In the genomic region with DNA sequence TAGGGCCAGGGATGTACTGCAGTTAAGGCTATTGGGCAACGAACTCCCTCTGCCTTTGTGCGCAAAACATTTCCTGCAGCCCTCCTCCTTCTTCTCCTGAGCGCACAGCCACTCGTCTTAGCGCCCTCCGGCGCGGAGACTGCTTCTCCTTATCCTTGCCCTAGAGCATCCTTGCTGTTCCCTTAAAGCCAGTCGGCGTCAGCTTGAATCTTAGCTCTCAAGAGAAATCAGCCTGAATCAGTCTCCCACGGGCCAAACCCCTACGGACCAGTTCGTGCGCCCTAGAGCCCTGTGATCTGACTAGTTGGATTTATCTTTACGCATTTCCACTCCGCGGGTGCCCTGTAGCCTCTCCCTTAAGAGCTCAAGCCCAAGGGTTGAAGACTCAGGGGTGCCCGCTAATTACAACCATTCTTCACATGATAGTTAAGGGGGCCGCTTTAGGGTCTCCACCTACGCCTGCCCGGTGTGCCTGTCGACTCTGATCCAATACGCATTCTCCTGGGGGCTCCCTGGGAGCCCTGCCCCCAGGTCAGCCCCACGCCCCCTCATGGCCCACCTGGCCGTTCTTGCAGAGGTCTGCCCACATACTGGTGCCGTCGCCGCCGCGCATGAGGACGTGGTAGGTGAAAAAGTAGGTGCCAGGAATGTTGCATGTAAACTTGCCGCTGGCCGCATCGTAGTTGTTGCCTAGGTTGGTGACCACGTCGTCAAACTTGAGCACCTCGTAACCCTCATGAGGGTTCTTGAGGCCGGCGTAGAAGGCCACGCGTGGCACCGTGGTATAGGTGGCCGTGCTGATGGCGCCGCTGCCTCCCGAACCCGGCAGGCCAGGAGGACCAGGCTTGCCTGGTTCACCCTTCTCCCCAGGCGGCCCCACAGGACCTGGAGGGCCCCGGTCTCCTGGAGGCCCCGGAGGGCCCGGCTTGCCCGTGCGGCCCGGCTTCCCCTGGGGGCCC, we compare ENCODE assay signal across 9 mouse cellular contexts. TPM values are rescaled to one million over a fixed set of nuclear protein-coding genes. Genes with fewer than 3 reads are reported as not detected.
DNase-seq lines count a peak whose midpoint lies in the region; ATAC-seq and TF ChIP-seq lines count a peak whose summit lies in the region.
"Had no signal": no experiment of that assay in that cellular context is flagged by ENCODE, and none has a peak within 500 bp of the region (broad histone marks: within the 10 kb centered on the region; RNA-seq: fewer than 3 reads in every experiment).

No protein-coding gene starts in this region.

- peak overlapping the region; percentile 65 for H3K4me2 ChIP-seq in forebrain, embryonic 13.5 days
- peak overlapping the region; percentile 44; the same call in 1 of the 2 replicates for H3K4me2 ChIP-seq in liver, embryonic 14.5 days (ENCODE audit: low read depth)
- H3K4me2 ChIP-seq in stomach, postnatal 0 days (replicated peaks; ENCODE audit: low read depth) = peak overlapping the region; percentile 51

- peaks cover 9% of the 10 kb centered on the region for H3K4me1 ChIP-seq in thymus, adult 2 months (replicated peaks; ENCODE audit: control insufficient read depth, insufficient read depth, low read length)
- H3K4me1 ChIP-seq in forebrain, embryonic 13.5 days = peaks cover 44% of the 10 kb centered on the region
- peaks cover under 1 to 9% of the 10 kb centered on the region in 2 experiments; a peak in 3 of 4 replicates for H3K4me1 ChIP-seq in liver, embryonic 14.5 days (replicated peaks; ENCODE audit: control insufficient read depth in 2 of 2, insufficient read depth in 2 of 2, low read length in 1 of 2)
- peaks cover 8% of the 10 kb centered on the region for H3K4me1 ChIP-seq in stomach, postnatal 0 days (replicated peaks; ENCODE audit: control insufficient read depth, insufficient read depth)

- DNase-seq in thymus, adult 2 months = no peak
- DNase-seq in thymus, adult 18-20 months = no peak
- no peak for DNase-seq in liver, embryonic 14.5 days (ENCODE audit: low read depth in 3 of 3, low spot score in 3 of 3)
- no peak for DNase-seq in stomach, postnatal 0 days (ENCODE audit: low spot score)
- DNase-seq in ovary, postnatal 14 days (ENCODE audit: low spot score) = no peak
- no peak for DNase-seq in cerebellum, adult 8-10 months
- no peak for DNase-seq in kidney, adult 8-10 months

- H3K27me3 ChIP-seq in thymus, adult 2 months (ENCODE audit: control insufficient read depth, insufficient read depth, low read length) = peaks cover 38% of the 10 kb centered on the region
- peaks cover 83% of the 10 kb centered on the region for H3K27me3 ChIP-seq in forebrain, embryonic 13.5 days
- H3K27me3 ChIP-seq in liver, embryonic 14.5 days (ENCODE audit: control insufficient read depth, insufficient read depth, low read length) = peaks cover 86% of the 10 kb centered on the region
- peaks cover 23% of the 10 kb centered on the region for H3K27me3 ChIP-seq in stomach, postnatal 0 days (ENCODE audit: control insufficient read depth, insufficient read depth, low read length)

- no peak for ATAC-seq in forebrain, embryonic 13.5 days
- no peak for ATAC-seq in liver, embryonic 14.5 days (ENCODE audit: insufficient read depth)
- no peak for ATAC-seq in stomach, postnatal 0 days (ENCODE audit: low FRiP score, low TSS enrichment)

- H3K36me3 ChIP-seq in thymus, adult 2 months (ENCODE audit: control insufficient read depth, insufficient read depth, low read length) = no peaks in the 10 kb centered on the region
- H3K36me3 ChIP-seq in forebrain, embryonic 13.5 days (ENCODE audit: poor library complexity, severe bottlenecking) = no peaks in the 10 kb centered on the region
- no peaks in the 10 kb centered on the region for H3K36me3 ChIP-seq in liver, embryonic 14.5 days (replicated peaks; ENCODE audit: control insufficient read depth, insufficient read depth, low read depth)
- H3K36me3 ChIP-seq in stomach, postnatal 0 days (ENCODE audit: control insufficient read depth, insufficient read depth, low read length) = no peaks in the 10 kb centered on the region

- H3K9ac ChIP-seq in forebrain, embryonic 13.5 days = peak overlapping the region; percentile 54; the same call in 1 of the 2 replicates
- no peak overlapping the region for H3K9ac ChIP-seq in liver, embryonic 14.5 days (replicated peaks)
- H3K9ac ChIP-seq in stomach, postnatal 0 days (ENCODE audit: low read length) = no peak overlapping the region

- no peak overlapping the region for H3K27ac ChIP-seq in thymus, adult 2 months (ENCODE audit: control insufficient read depth, insufficient read depth, low read length)
- no peak overlapping the region for H3K27ac ChIP-seq in forebrain, embryonic 13.5 days
- H3K27ac ChIP-seq in liver, embryonic 14.5 days = no peak overlapping the region
- H3K27ac ChIP-seq in stomach, postnatal 0 days (replicated peaks) = no peak overlapping the region
- H3K27ac ChIP-seq: macrophage had no signal

- no peaks in the 10 kb centered on the region for H3K9me3 ChIP-seq in forebrain, embryonic 13.5 days (replicated peaks)
- no peaks in the 10 kb centered on the region for H3K9me3 ChIP-seq in liver, embryonic 14.5 days (ENCODE audit: control insufficient read depth, low read length)
- H3K9me3 ChIP-seq in stomach, postnatal 0 days (ENCODE audit: control insufficient read depth, low read length) = no peaks in the 10 kb centered on the region

- no peak for TF ChIP-seq EP300 in liver, embryonic 14.5 days (IDR thresholded peaks at IDR 0.05; ENCODE audit: low read depth)
- no peak for TF ChIP-seq EP300 in stomach, postnatal 0 days (optimal IDR thresholded peaks at IDR 0.05)

- 0 out of 2 replicates have a peak overlapping the region, but pooled peaks have one; percentile 8 for H3K4me3 ChIP-seq in thymus, adult 2 months (ENCODE audit: control insufficient read depth, insufficient read depth, low read length)
- peak overlapping the region; percentile 42 for H3K4me3 ChIP-seq in forebrain, embryonic 13.5 days
- no peak overlapping the region for H3K4me3 ChIP-seq in liver, embryonic 14.5 days (ENCODE audit: insufficient read depth in 1 of 2, low read depth in 2 of 2, low read length in 2 of 2)
- H3K4me3 ChIP-seq in stomach, postnatal 0 days (ENCODE audit: low read depth, low read length) = peak overlapping the region; percentile 26

- no peak for TF ChIP-seq POLR2A in thymus, adult 2 months (IDR thresholded peaks at IDR 0.05; ENCODE audit: control insufficient read depth, extremely low read depth, insufficient read depth, low read length, poor library complexity)

- 12% methylated on average over 54 of the region's 54 CpGs for WGBS in thymus, adult 2 months
- WGBS in forebrain, embryonic 13.5 days = 1% methylated on average over 54 of the region's 54 CpGs
- 5% methylated on average over 54 of the region's 54 CpGs for WGBS in liver, embryonic 14.5 days (ENCODE audit: insufficient replicate concordance)
- WGBS in stomach, postnatal 0 days = 3% methylated on average over 53 of the region's 54 CpGs

- TF ChIP-seq CTCF in thymus, adult 2 months (IDR thresholded peaks at IDR 0.05; ENCODE audit: borderline replicate concordance, control insufficient read depth, extremely low read depth, insufficient read depth, low read length, poor library complexity) = no peak
- TF ChIP-seq CTCF in liver, embryonic 14.5 days (IDR thresholded peaks at IDR 0.05; ENCODE audit: low read depth) = no peak
- no peak for TF ChIP-seq CTCF in stomach, postnatal 0 days (IDR thresholded peaks at IDR 0.05; ENCODE audit: low read depth)

RNA-seq across cellular contexts. Expression of a gene that starts 0.9 kb away (rescaled TPM):
- 0.08 and 0.20 TPM in 2 replicates for polyA plus RNA-seq in thymus, adult 2 months (2012; rRNA removed)
- polyA plus RNA-seq in forebrain, embryonic 13.5 days (2015; fragmentation: Nextera tagmentation; extraction: Ambion mirVana) = 1.4 and 1.5 TPM in 2 replicates
- 0.17 and 0.21 TPM in 2 replicates for polyA plus RNA-seq in liver, embryonic 14.5 days (2012; rRNA removed)
- 0.15 TPM in 1 of 2 replicates, not detected in the other for polyA plus RNA-seq in liver, embryonic 14.5 days (2014; fragmentation: Nextera tagmentation; extraction: Ambion mirVana)
- 1.4 and 1.9 TPM in 2 replicates for polyA plus RNA-seq in stomach, postnatal 0 days (2015; fragmentation: Nextera tagmentation; extraction: Ambion mirVana)
- polyA plus RNA-seq: macrophage had no signal

RNA-seq across cellular contexts. Expression of a gene that starts 20.7 kb away (rescaled TPM):
- 45.1 and 60.0 TPM in 2 replicates for polyA plus RNA-seq in thymus, adult 2 months (2012; rRNA removed)
- polyA plus RNA-seq in forebrain, embryonic 13.5 days (2015; fragmentation: Nextera tagmentation; extraction: Ambion mirVana) = 10.3 and 10.7 TPM in 2 replicates
- 19.7 and 21.9 TPM in 2 replicates for polyA plus RNA-seq in liver, embryonic 14.5 days (2012; rRNA removed)
- polyA plus RNA-seq in liver, embryonic 14.5 days (2014; fragmentation: Nextera tagmentation; extraction: Ambion mirVana) = 6.3 TPM in 2 replicates
- 1.1 and 1.3 TPM in 2 replicates for polyA plus RNA-seq in stomach, postnatal 0 days (2015; fragmentation: Nextera tagmentation; extraction: Ambion mirVana)

RNA-seq across cellular contexts. Expression of a gene that starts 44.9 kb away (rescaled TPM):
- polyA plus RNA-seq in thymus, adult 2 months (2012; rRNA removed) = 0.94 and 1.1 TPM in 2 replicates
- not detected in 2 replicates for polyA plus RNA-seq in forebrain, embryonic 13.5 days (2015; fragmentation: Nextera tagmentation; extraction: Ambion mirVana)
- 8.2 and 12.6 TPM in 2 replicates for polyA plus RNA-seq in liver, embryonic 14.5 days (2012; rRNA removed)
- 9.3 and 10.2 TPM in 2 replicates for polyA plus RNA-seq in liver, embryonic 14.5 days (2014; fragmentation: Nextera tagmentation; extraction: Ambion mirVana)
- 0.68 and 1.1 TPM in 2 replicates for polyA plus RNA-seq in stomach, postnatal 0 days (2015; fragmentation: Nextera tagmentation; extraction: Ambion mirVana)
- polyA plus RNA-seq: macrophage had no signal

Comparison
In these comparisons a context has a peak if more than half of its experiments do, and no peak if none do; other contexts are left out.
1. H3K4me3 ChIP-seq: peak in thymus, adult 2 months (single experiment), forebrain, embryonic 13.5 days (single experiment) and stomach, postnatal 0 days (single experiment); none in liver, embryonic 14.5 days (0 of 2).
2. Peak in every context shown above with its lines, with median percentiles within 50 percentile points of each other: H3K4me2 ChIP-seq.